Mouse (Mus musculus) liver, embryonic 14.5 days (tissue): ENCODE results near the gene Elp5.

Source experiments
- CTCF ChIP-seq: IDR thresholded peaks from 2 replicates; pipeline ENCODE4 v1.5.1; 2016; ENCODE audit warnings: antibody characterized with exemption, low read depth, control low read depth
- EP300 ChIP-seq: IDR thresholded peaks from 2 replicates; pipeline ENCODE4 v1.6.1; 2016; ENCODE audit warnings: antibody characterized with exemption, low read depth

DNA sequence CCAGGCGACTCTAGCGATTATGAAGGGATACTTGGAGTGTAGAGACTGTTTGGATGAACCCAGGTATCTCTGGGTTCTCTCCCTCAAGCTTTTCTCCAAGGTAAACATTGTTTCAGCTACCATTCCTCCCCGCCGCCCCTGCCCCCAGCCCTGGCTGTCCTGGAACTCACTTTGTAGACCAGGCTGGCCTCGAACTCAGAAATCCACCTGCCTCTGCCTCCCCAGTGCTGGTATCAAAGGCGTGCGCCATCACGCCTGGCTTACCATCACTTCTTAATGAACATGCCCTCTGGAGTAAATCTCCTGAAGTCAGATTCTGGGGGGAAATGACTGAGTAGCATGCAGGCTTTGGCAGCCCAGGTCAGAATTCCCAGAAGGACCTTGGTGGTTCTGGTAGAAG, at the start of gene Elp5:
- TF ChIP-seq CTCF, result no peak
- TF ChIP-seq EP300, result no peak
